Mouse (Mus musculus) megakaryocyte, adult 5-6 weeks (primary cell): ENCODE results near the gene Ap4b1. TPM values are rescaled to one million over a fixed set of nuclear protein-coding genes. Genes with fewer than 3 reads are reported as not detected.
A peak's percentile ranks its signal among the peaks of the same experiment; 100 is the strongest.
"Not testable (repeated sequence)": the region's sequence is repeated elsewhere in the genome, so short reads cannot be mapped to it uniquely, and the experiment has no call there.

Source experiments
- ATAC-seq: 2 replicates; pipeline ENCODE4 v1.8.0; 2016; ENCODE audit warnings: mild to moderate bottlenecking, inconsistent platforms; ENCODE audit not compliant: poor library complexity, severe bottlenecking
- total RNA-seq, 2 experiments: library from RNA; stranded (forward) in 1 of 2; stranded (reverse) in 1 of 2; fragments of 153-499, 151-499 nt in 1 of 2; fragments of 221-1000, 200-1000 nt in 1 of 2; gene quantifications; 2 replicates each; pipeline versions ENCODE4 v1.2.3 to v1.2.4; 2015 to 2017

The Ap4b1 gene
- total RNA-seq, 2 experiments from 2014 or later: 17.8 to 20.2 TPM

DNA sequence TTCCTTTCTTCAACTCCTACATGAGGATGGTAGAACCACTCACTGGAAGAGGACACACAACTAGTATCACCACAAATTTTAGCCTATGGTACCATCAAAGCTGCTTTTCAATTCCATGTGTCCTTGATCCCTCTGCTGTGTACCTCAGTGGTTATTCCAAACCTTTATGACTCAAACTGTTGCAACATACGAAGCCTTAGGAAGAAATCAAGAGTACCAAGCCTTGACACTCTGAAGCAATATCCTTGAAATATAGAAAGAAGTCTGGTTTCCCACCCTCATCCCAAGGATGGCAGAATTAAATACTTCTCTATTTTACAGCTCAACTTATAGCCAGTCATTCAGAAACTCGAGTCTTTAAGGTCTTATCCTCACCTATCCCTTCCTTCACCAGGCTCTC is 12.9 kb upstream of the Ap4b1 start:
- ATAC-seq: peak; percentile 22; the same call in 1 of the 2 replicates

DNA sequence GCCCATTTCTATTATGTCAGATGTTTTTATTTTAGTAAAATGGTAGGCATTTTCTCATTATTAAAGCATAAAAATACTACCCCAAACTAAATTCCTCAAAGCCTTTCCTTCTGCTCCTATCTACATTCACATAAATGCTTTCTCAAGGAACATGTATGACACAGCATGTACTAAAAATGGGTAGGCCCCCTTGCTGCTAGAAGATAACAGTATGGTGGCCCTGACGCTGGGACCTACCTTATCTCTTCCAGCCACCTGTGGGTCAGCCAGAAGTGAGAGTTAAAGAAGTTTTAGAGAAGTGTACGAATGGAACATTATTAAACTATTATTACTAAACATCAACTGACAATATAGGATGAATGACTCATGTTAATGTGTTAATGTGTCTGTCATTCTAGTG is 9.8 kb upstream of the Ap4b1 start:
- no peak for ATAC-seq

DNA sequence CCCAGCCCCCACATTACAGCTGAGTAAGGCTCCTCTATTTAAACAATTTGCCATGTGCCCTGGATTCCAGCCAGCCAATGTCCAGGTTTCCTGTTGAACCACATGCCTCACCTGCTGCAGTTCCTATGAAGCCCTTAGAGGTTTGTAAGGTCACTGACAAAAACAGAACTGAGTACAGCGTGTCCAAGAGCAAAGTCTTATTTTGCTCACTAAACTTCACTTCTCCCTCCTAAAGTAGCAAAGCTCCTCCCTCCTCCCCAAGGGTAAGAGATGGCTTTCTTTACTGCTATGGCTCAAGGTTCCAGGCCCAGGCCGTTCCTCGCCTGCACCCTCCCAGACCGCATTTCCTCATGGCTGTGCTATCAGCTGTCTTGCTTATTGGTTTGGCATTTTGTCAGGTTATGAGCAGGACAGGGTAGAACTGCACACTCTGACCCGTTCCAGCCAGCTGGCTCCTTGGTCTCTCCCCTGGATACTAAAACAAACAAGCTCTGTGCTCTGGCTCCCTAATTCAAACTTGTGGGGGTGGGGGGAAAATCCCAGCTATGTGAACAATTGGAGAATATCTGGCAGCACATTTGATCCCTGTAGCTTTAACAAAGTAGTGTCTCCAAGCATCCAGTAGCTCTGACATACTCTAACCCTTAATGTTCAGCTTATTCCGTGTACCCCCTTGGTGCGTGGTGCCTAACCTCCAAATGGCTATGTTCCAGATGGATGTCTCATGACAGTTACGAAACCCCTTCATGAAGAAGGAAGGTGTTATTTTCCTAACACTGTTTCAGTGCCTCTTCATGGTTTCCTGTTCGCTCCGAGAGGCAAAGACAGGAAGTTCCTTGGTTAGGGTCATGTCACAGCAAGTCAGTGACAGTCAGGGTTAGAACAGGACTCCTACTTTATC is 7.4 kb upstream of the Ap4b1 start:
- ATAC-seq: peak; percentile 80

DNA sequence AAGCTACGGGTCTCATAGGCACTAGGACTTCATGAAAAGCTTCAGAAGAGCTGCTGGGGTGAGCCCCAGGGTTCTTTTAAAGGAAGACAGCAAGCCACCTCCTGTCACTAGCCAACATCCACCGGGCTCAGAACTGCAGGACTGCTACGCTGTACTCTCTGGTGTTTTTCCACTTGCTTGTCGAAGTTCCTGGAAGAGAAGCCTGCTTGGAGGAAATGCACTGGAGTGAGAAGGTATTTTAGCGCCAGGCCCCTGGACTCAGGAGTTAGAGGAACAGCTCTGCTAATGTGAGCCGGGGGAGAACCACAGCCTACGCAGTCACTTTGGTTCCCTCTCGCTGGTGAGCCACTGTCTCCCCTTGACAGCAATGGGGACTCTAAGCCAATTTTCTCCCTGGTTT is 6.5 kb upstream of the Ap4b1 start:
- ATAC-seq: no peak

DNA sequence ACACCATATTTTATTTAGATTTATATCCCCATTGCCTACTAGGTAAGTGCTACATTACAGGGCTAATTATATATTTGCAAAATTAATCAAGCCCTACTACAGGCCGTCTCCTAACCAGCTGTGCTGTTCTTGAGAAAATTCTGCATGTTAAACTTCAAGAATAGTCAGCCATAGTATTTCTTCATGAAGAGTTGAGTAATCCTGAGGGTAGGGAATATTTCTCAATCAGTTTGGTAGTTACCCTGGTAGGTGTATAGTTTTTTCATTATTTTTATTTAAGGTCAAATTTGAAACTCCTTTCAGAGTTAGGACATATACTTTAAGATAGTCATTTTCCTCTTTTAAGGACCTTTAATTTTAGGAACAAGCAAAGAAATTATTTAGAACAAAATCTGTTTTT is 3.6 kb upstream of the Ap4b1 start:
- no peak for ATAC-seq

DNA sequence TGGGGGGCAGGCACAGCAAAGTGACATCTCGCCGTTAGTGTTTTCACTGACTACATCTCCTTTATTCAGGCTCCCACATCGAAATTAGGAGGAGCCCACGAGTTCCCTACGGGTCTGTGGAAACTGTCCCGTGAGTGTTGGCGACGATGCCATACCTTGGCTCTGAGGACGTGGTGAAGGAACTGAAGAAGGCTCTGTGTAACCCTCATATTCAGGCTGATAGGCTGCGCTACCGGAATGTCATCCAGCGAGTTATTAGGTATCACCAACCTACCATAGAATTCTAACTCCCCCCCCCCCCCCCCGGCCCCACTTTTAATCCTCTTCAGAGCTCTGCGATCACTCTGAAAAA is 455 bp downstream of the Ap4b1 start:
- ATAC-seq: peak; percentile 36

DNA sequence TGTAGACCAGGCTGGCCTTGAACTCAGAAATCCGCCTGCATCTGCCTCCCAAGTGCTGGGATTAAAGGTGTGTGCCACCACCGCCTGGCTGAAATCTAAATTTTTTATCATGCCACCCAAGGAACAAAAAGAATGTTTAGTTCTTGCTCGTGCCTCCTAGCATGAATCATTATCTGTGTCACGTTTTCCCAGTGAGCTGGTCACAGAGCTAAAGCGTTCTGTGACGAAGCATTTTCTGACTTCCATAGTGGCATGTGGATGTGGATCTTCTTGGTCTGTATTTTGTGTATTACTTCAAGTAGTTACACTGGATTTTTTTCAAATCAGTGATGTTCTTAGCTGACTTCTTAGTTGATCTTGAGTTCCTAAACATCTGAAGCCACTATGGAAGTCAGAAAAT is 1.6 kb downstream of the Ap4b1 start:
- no peak for ATAC-seq

DNA sequence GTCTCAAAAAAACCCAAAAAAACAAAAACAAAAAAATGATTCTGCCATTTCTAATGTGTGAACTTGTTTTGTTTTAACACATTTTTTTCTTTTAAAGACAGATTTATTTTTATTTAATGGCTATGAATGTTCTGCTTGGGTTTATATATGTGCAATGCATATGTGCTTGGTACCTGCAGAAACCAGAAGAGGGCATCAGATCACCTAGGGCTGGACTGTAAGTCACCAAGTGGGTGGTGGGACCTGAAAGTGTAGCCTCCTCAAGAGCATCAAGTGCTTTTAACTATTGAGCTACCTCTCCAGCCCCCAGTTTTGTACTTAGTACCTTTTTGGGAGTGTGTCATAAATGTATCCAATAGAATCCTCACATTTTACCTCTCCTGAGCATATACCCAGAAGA is 18.2 kb downstream of the Ap4b1 start:
- ATAC-seq: no peak

DNA sequence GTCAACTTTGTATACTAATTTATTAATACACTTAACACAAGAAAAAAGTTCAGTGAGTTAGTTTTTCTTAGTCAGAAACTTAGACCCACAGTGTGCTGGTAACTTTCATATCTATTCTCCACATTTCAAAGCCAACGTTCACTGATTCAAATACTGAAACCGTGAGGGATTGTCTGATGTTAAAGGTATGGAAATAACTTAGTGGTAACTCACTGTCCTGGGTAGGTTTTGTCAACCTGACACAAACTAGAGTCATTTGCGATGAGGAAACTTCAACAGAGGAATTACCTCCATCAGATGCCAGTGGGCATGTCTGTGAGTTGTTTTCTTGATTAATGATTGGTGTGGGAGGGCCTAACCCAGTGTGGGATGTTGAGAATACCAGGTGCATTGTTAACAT is 19.7 kb downstream of the Ap4b1 start:
- no peak for ATAC-seq

DNA sequence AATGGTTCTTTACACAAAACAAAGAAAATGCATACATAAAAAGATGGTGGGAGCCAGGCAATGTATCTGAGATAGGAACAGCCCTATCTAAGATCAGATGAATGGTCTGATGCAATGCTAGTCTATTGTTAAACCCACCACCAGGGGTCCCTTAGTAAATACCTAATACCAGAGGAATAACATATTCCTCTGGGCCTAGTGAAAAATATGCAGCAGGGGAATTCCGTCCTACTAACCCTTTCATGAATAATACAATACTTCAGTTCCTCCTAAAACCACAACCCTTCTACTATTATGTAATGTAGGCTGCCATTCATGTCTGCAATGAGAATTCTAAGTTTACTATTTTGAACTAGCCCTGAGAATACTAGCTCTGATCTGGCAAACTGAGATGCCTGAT is 21.4 kb downstream of the Ap4b1 start:
- ATAC-seq: peak; percentile 28; the same call in 1 of the 2 replicates

DNA sequence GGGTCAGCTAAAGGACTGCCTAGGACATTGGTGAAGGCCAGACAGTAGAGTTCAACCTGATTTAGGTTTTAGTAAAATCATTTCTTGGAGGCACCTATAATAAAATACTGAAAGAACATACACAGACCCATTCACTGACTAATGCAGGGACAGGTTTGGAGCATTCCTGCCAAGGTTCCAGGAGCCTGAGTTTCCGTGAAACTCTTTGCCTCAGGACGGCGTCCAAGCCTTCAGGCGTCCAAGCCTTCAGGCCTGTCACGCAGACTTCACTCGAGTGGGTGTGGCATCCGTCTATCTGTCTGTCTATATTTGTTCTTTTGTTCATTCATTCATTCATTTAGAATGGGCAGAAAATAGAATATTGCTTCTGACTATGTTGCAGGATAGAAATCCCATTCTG is 21.8 kb downstream of the Ap4b1 start:
- no peak for ATAC-seq

DNA sequence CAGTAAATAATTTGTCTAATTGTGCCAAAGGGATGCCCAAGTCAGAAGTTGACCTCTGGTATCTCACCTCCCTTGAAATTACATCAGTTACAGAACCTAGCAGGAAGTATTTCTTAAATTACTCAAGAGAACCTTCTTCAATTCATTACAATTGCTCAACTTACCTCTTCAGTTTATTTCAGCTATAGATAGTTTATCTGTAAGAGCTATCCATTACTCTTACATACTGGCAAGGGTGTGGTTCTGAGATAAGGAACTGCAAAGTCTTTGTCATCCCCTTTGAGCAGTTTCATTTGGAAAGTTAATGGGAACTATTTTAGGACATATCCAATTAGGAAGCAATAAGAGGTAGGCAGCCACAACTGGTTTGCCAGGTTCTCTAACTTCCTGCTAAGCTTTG is 23.1 kb downstream of the Ap4b1 start, which contains the start of gene Bcl2l15:
Bcl2l15 (plus strand) TSS at position 176 of the 400 bp plus-strand sequence.
- peak; percentile 75 for ATAC-seq

DNA sequence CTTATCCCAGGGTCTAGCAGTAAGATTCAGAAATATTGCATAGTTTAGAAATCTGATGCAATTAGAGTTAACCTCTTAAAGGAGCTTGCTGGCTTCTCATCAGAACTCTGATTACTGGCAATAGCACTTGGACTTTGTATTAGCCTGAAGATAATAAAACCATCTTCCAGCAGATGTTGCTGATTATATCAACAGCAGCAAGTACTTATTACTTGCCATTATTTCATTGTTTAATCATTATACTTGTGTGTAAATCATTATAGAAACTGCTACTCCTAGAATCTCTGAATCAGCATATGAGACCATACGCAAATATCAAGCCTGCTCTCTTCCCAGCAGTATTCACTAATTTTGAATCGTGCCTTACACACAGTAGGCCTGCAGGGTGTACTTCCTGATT is 24.7 kb downstream of the Ap4b1 start:
- ATAC-seq: no peak

DNA sequence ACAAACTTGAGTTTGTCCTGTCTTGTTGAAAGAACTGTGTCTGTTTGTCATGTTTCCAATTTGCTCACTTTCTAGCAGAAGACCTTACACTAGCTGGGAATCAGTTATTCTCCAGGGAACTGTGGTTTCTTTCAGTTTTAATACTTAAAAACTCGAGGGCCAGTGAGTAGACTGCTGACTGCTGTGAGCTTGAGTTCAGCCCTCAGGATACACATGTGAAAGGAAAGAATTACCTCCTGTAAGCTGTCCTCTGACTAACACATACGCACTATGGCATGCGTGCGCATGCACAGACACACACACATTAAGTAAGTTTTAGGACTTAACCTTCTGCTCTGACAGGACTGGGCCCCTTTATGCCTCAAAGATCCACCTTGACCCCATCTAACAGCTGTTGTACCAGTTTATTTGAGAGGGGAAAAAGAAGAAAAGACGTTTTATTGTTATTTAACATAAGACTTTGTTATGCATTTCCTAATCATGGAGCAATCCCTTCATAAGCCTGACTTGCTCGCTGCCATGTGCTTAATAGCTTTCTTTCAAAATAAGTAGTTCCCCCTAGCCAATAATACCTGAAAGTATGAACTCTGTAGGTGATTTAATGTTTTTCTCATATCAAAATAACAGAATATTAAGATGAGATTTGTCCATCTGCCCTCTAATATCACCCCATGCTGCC is 26.1 kb downstream of the Ap4b1 start:
- ATAC-seq: no peak

DNA sequence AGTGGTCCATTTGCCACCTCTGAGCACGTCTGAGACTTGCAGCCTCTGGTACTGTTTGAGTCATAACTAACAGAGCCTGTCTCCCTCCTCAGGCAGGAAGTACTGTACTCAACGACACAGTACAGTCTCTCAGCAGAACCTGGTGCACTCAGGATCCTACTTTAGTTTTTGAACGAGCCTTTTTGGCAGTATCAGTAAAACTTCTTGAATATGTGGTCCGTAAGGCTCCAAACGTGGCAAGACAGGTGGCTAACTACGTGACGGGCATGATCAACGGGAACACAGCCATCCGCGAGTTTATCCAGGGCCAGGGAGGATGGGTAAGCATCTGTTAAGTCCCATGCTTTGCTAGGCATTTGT is 26.6 kb downstream of the Ap4b1 start:
- 0 out of 2 replicates have a peak, but pooled peaks have one; percentile 45 for ATAC-seq

DNA sequence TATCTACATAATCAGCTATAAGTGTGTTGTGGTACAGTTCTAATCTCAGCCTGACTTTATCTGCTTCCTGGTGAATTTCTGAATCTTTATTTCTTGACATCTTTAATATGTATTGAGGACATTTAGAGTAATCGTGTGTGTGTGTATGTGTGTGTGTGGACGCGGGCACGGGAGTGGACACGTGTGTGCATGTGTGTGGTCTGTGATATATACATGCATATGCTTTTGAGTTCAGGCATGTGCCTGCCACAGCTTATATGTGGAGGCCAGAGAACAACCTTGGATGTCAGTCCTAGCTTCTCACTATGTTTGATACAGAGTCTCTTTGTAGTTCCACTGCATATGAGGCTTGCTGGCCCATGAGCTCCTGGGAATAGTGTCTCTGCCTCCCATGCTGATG is 27.1 kb downstream of the Ap4b1 start:
- no peak for ATAC-seq

DNA sequence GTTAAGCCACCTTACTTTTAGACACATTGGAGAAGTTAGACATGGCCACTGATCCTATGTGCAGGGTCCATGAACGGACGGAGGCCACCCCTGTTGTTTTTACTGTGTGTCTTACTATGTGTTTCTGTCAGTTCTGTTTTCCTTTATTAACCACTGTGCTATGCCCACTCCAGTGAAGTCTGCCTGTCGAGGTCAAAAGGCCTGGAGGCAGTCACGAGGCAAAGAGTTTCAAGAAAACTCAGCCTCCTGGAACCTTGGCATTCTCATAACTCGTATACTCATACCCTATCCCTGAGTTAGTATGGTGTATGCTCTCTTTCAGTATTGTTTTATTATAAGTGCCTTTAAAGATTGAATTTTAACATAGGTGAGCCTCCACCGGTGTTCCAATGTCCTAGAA is 30.4 kb downstream of the Ap4b1 start:
- ATAC-seq: no peak

DNA sequence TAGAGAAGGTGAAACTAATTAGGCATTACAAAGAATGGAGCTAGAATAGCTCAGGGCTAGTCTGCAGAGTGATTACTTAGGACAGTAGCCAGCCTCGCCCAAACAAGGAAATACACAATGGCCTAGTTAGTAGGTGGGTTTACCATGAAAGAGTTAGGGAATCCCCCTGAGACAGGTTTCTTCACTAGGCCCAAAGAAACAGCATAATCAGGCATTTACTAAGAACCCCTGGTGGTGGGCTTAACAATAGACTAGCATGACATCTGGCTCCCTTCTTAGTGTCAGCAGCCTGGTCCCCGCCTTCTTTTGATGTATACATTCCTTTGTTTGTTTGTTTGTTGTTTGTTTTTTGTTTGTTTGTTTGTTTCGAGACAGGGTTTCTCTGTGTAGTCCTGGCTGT is 30.9 kb downstream of the Ap4b1 start:
- not testable (repeated sequence) for ATAC-seq

DNA sequence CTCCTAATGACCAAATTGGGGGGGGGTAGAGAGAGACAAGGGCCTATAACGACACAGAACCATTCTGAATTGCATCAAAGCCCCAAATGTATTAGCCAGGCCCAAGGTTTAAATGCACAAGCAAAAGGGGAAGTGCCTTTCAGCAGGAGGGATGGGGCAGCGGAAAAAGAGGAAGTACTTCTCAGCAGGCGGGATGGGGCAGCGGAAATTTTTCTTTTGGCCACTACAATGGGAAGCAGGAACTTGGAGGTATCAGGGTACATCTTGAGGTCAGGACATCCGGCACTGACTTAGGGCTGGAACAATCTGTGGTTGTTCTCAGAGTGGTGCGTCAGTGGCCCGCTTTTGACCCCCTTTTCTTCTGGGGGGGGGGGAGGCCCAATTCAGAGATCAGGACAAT is 31.6 kb downstream of the Ap4b1 start:
- not testable (repeated sequence) for ATAC-seq

DNA sequence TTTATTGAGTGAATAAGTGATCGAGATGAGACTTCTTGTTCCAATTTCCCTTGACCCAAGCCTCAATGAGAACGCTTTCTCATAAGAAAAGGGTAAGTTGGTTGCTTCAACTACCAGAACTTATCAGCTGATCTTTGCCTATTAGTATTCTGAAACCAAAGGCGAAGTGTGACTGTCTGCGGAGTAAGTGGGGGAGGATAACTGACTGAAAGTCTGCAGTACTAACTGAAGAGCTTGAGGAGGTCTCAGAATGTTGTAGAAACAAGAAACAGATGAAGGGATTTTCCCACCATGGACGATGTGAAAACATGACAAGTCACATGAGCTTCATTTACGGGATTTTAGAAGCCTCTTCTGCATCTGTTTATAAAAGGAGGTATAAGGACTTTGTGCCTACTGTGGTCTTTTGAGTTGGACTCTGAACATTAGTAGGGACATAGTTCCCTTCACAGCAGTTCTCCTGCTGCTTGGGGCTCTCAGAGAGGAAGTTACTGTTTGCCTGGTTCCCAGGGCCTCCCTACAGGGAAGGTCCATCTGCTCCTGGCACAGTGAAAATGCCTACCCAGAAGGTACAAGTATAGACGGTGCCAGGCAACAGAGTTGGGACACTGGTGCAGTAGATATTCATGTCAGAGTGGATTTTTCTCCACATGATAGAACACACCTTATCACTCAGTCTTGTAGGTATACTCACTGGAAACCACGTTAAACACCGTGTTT is 41.5 kb downstream of the Ap4b1 start:
- ATAC-seq: no peak

DNA sequence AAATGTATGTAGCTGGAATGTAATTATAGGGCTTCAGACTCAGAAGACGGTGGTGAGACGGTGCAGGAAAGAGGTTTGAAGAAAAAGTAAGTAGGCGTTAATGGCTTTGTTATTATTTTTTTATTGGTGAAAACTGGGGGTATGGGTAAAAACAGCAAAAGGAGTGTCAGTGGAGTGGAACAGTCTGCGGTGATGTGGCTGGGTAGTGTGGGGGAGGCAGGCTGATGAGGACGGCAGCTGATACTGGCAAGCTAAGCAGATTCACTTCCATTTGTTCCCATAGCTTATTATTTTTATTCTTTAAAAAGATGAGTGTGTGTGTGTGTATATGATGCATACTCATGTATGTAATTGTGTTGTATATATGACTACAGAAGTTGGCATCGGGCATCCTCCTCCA is 42.2 kb downstream of the Ap4b1 start:
- ATAC-seq: no peak

DNA sequence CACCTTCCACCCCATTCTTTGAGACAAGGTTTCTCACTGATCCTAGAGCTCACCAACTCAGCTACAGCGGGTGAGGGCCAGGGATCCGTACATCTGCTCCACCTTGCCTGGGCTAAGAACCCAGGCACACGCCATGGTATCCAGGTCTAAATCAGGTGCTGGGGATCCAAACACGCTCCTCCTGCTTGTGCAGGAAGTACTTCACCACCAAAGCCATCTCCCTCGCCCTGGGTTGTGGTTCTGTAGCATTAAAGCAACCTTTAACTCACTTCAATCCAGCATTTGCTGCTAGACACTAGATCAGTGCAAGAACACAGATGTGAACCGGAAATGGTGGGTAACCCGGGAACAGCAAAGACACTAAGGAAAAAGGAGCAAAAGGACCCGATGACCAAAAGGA is 42.6 kb downstream of the Ap4b1 start:
- ATAC-seq: no peak
